Mouse (Mus musculus) kidney, adult 2 months (tissue): ENCODE measurements around the gene Mcm10.

Experiments used
- CTCF ChIP-seq: fragments of 200-500 bp; conservative IDR thresholded peaks from 2 replicates; pipeline ENCODE4 v1.5.1; 2011; ENCODE audit warnings: low read depth, mild to moderate bottlenecking, control low read depth, low read length, moderate library complexity, mixed read lengths; ENCODE audit not compliant: insufficient read depth, insufficient read length
- POLR2A ChIP-seq: fragments of 200-500 bp; IDR thresholded peaks from one replicate; pipeline ENCODE4 v1.6.1; 2011; ENCODE audit warnings: low read depth, low read length, control low read depth

GRCm38 (mm10) chr2:5029808-5030207, 17.2 kb upstream of the Mcm10 start:
- TF ChIP-seq POLR2A (no peak), CTCF (no peak)
